Mouse (Mus musculus) neural tube, embryonic 12.5 days (tissue): ENCODE measurements around the gene Numbl. TPM values are rescaled to one million over a fixed set of nuclear protein-coding genes. Genes with fewer than 3 reads are reported as not detected.

ENCODE experiments used
- ATAC-seq: fragments of 200-750 bp; cut with Nextera tagmentation; 2 replicates; pipeline ENCODE4 v1.8.0; 2017; ENCODE audit warnings: low read depth, mild to moderate bottlenecking, moderate TSS enrichment, moderate library complexity; ENCODE audit not compliant: low FRiP score
- H3K27ac ChIP-seq: fragments of 300-500 bp; sonication (generic); 2 replicates; pipeline ENCODE4 v1.5.1; 2016
- H3K27me3 ChIP-seq: fragments of 300-500 bp; sonication (generic); replicated peaks from 2 replicates; pipeline ENCODE4 v1.6.1; 2016; ENCODE audit warnings: mild to moderate bottlenecking
- H3K36me3 ChIP-seq: fragments of 300-500 bp; sonication (generic); 2 replicates; pipeline ENCODE4 v1.6.1; 2016; ENCODE audit warnings: mild to moderate bottlenecking
- H3K4me1 ChIP-seq: fragments of 300-500 bp; sonication (generic); 2 replicates; pipeline ENCODE4 v1.6.1; 2016
- H3K4me2 ChIP-seq: fragments of 300-500 bp; sonication (generic); replicated peaks from 2 replicates; pipeline ENCODE4 v1.6.1; 2016; ENCODE audit warnings: mild to moderate bottlenecking
- H3K4me3 ChIP-seq: fragments of 300-500 bp; sonication (generic); 2 replicates; pipeline ENCODE4 v1.5.1; 2016
- H3K9ac ChIP-seq: fragments of 300-500 bp; sonication (generic); 2 replicates; pipeline ENCODE4 v1.6.1; 2016; ENCODE audit warnings: mild to moderate bottlenecking
- H3K9me3 ChIP-seq: fragments of 300-500 bp; sonication (generic); 2 replicates; pipeline ENCODE4 v1.6.1; 2016; ENCODE audit warnings: mild to moderate bottlenecking
- WGBS: fragments of 180-500 bp; shearing (Covaris S2); methylation state at CpG from one replicate; pipeline ENCODE4 v1.1.7; 2016; 5-methylcytosine and 5-hydroxymethylcytosine counted together
- polyA plus RNA-seq: library from polyadenylated mRNA; unstranded; fragments of >200 nt; fragmentation: Nextera tagmentation; extraction: Ambion mirVana; gene quantifications from 2 replicates; pipeline ENCODE4 v1.2.1, GENCODE M21; 2016

The Numbl gene
- polyA plus RNA-seq, 1 experiment from 2014 or later: 62.3 TPM

DNA sequence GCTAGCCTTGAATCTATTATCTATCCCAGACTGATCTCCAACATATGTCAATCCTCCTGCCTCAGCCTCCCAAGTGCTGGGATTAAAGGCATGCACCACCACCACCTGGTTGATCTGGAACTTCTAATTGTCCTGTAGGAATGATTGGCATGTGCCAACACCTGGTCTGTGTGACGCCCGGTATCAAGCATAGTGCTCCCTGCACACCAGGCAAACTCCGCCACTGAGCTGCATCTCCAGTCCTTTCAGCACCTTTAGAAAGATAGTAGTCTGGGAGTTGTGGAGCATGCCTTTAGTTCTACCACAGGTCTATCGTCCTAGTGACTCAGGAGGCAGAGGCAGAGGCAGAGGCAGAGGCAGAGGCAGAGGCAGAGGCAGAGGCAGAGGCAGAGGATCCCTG is 42.1 kb downstream of the Numbl start:
- H3K27ac ChIP-seq: no peak overlapping the region
- 91% methylated on average over 4 of the region's 4 CpGs for WGBS
- no peaks in the 10 kb centered on the region for H3K36me3 ChIP-seq
- H3K9ac ChIP-seq: no peak overlapping the region
- H3K4me1 ChIP-seq: no peaks in the 10 kb centered on the region
- H3K4me3 ChIP-seq: no peak overlapping the region
- ATAC-seq: no peak
- no peaks in the 10 kb centered on the region for H3K9me3 ChIP-seq
- H3K4me2 ChIP-seq: no peak overlapping the region
- no peaks in the 10 kb centered on the region; the same call in 1 of the 2 replicates for H3K27me3 ChIP-seq

- no peaks in the 10 kb centered on the region for H3K36me3 ChIP-seq
- H3K9ac ChIP-seq: no peak overlapping the region
- H3K27ac ChIP-seq: no peak overlapping the region
- no peak overlapping the region for H3K4me3 ChIP-seq
- no peaks in the 10 kb centered on the region; the same call in 1 of the 2 replicates for H3K27me3 ChIP-seq
- no peak overlapping the region for H3K4me2 ChIP-seq
- no peaks in the 10 kb centered on the region for H3K4me1 ChIP-seq
- no peaks in the 10 kb centered on the region for H3K9me3 ChIP-seq
- ATAC-seq: no peak
- WGBS: 81% methylated on average over 5 of the region's 5 CpGs
These were observed 42.6 kb downstream of the Numbl start for GRCm38 (mm10) chr7:27300801-27301200.

DNA sequence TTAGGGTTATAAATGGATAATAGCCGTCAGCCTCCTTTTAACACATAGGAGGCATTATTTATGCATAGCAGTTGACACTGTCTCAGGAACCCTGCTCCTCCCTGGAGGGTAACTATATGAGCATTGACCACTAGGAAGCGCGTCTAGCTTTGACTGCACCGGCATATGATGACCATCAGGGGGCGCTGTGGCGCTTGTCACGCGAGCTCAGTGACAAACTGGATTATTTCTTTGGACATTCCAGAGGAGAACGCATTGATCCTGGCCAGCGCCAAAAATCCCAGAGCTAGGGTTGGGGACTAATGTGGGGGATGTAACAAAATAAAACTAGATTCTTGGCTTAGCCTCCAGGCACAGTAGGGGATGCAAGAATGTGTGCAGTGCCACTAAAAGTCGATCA is 43.9 kb downstream of the Numbl start:
- H3K9ac ChIP-seq: no peak overlapping the region
- 10% methylated on average over 11 of the region's 11 CpGs for WGBS
- H3K27ac ChIP-seq: no peak overlapping the region
- ATAC-seq: 0 out of 2 replicates have a peak, but pooled peaks have one; percentile 13
- H3K4me3 ChIP-seq: no peak overlapping the region
- H3K9me3 ChIP-seq: no peaks in the 10 kb centered on the region
- no peaks in the 10 kb centered on the region for H3K4me1 ChIP-seq
- no peaks in the 10 kb centered on the region for H3K36me3 ChIP-seq
- no peaks in the 10 kb centered on the region; the same call in 1 of the 2 replicates for H3K27me3 ChIP-seq
- no peak overlapping the region for H3K4me2 ChIP-seq

- Histone ChIP-seq H3K4me1 (0 out of 2 replicates have a peak, but pooled peaks cover 4% of the 10 kb centered on the region), H3K4me3 (no peak overlapping the region), H3K27me3 (peaks cover 14% of the 10 kb centered on the region), H3K4me2 (no peak overlapping the region), H3K9ac (no peak overlapping the region), H3K27ac (no peak overlapping the region), H3K9me3 (no peaks in the 10 kb centered on the region), H3K36me3 (no peaks in the 10 kb centered on the region)
- ATAC-seq: no peak
- WGBS: 87% methylated on average over 17 of the region's 17 CpGs
These were observed 47.0 kb downstream of the Numbl start for GRCm38 (mm10) chr7:27305091-27305730.

- H3K4me2 ChIP-seq: no peak overlapping the region
- no peak overlapping the region for H3K9ac ChIP-seq
- no peak overlapping the region for H3K4me3 ChIP-seq
- ATAC-seq: no peak
- peaks cover 9% of the 10 kb centered on the region; the same call in 1 of the 2 replicates for H3K4me1 ChIP-seq
- H3K27ac ChIP-seq: no peak overlapping the region
- no peaks in the 10 kb centered on the region for H3K36me3 ChIP-seq
- no peaks in the 10 kb centered on the region for H3K9me3 ChIP-seq
- 78% methylated on average over 24 of the region's 24 CpGs for WGBS
- peaks cover 18% of the 10 kb centered on the region for H3K27me3 ChIP-seq
These were observed 48.2 kb downstream of the Numbl start for GRCm38 (mm10) chr7:27306161-27307160.

DNA sequence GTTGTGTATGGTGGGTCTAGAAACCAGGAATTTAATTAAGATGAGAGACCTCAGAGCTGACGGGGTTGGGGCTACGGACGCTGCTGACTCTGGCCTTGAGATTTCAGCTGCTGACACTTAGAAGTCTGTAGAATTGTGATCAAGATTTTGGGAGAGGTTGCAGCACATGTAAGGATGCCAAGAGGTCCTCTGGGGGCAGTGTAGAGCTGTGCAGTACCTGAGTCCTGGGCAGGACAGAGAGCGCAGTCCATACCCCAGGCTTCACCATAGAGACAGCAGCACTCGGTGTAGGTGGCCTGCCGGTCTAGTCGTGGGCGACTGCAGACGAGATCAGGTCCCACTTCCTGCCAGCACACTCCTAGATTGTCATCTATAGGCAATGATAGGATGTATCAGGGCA is 49.3 kb downstream of the Numbl start:
- no peak overlapping the region for H3K4me3 ChIP-seq
- no peaks in the 10 kb centered on the region for H3K36me3 ChIP-seq
- H3K27me3 ChIP-seq: peaks cover 18% of the 10 kb centered on the region
- H3K27ac ChIP-seq: no peak overlapping the region
- no peak overlapping the region for H3K4me2 ChIP-seq
- peaks cover 9% of the 10 kb centered on the region; the same call in 1 of the 2 replicates for H3K4me1 ChIP-seq
- no peak for ATAC-seq
- no peak overlapping the region for H3K9ac ChIP-seq
- no peaks in the 10 kb centered on the region for H3K9me3 ChIP-seq
- WGBS: 68% methylated on average over 9 of the region's 9 CpGs

DNA sequence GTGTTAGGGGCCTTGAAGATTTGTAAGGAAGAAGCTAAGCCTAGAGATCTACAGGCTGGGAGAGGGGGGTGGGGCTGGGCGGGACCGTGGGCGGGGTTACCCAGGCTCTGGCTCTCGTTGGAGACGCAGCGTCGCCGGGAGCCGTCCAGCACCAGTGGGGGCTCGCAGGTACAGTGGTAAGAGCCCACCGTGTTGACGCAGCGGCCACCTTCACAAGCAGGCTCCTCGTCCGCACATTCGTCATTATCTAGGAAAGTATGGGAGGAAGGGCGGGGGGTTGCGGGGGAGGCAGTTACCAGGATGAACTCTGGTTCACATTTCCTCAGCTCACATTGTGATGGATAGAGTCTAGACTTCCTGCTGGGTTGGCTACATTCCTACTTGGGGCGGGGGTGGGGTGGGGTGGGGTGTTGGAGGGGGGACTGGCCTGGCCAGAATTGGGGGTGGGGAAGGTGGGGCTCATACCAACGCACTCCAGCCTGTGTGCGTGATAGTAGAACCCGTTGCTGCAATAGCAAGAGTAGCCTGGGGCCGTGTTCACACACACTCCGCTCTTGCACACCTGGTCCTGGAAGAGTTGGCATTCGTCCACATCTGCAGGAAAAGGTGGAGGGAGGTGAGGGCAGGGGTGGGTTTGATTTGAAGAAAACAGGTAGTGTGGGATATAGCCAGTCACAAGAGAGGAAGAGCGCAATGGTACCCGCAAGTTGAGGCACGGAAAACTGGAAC is 50.8 kb downstream of the Numbl start:
- whole genome bisulfite sequencing: 10% methylated on average over 28 of the region's 28 CpGs
- H3K4me1 ChIP-seq: peaks cover 9% of the 10 kb centered on the region; the same call in 1 of the 2 replicates
- H3K9me3 ChIP-seq: peaks cover 7% of the 10 kb centered on the region
- H3K9ac ChIP-seq: 0 out of 2 replicates have a peak overlapping the region, but pooled peaks have one; percentile 35
- no peaks in the 10 kb centered on the region for H3K36me3 ChIP-seq
- H3K4me3 ChIP-seq: peak overlapping the region; percentile 25
- peak overlapping the region; percentile 59 for H3K4me2 ChIP-seq
- H3K27me3 ChIP-seq: peaks cover 18% of the 10 kb centered on the region
- H3K27ac ChIP-seq: no peak overlapping the region
- ATAC-seq: no peak

GRCm38 (mm10) chr7:27309832-27310231 is 51.6 kb downstream of the Numbl start:
- no peak for ATAC-seq
- Histone ChIP-seq H3K36me3 (no peaks in the 10 kb centered on the region), H3K9ac (no peak overlapping the region)

GRCm38 (mm10) chr7:27310306-27310705 is 52.1 kb downstream of the Numbl start:
- H3K36me3 ChIP-seq: no peaks in the 10 kb centered on the region
- H3K27ac ChIP-seq: no peak overlapping the region
- 3% methylated on average over 17 of the region's 17 CpGs for WGBS
- peak overlapping the region; percentile 22 for H3K4me3 ChIP-seq
- H3K4me1 ChIP-seq: peaks cover 9% of the 10 kb centered on the region; the same call in 1 of the 2 replicates
- H3K9me3 ChIP-seq: peaks cover 13% of the 10 kb centered on the region
- peaks cover 18% of the 10 kb centered on the region for H3K27me3 ChIP-seq
- peak; percentile 30; the same call in 1 of the 2 replicates for ATAC-seq
- peak overlapping the region; percentile 54 for H3K4me2 ChIP-seq
- H3K9ac ChIP-seq: peak overlapping the region; percentile 22; the same call in 1 of the 2 replicates

More at GRCm38 (mm10) chr7:27309832-27310231, 51.6 kb downstream of the Numbl start:
- Histone ChIP-seq H3K9me3 (peaks cover 13% of the 10 kb centered on the region), H3K4me1 (peaks cover 9% of the 10 kb centered on the region; the same call in 1 of the 2 replicates), H3K27me3 (peaks cover 18% of the 10 kb centered on the region), H3K4me3 (no peak overlapping the region), H3K4me2 (peak overlapping the region; percentile 54; the same call in 1 of the 2 replicates), H3K27ac (no peak overlapping the region)
- 32% methylated on average over 3 of the region's 3 CpGs for WGBS

GRCm38 (mm10) chr7:27310996-27311535 is 52.8 kb downstream of the Numbl start:
- no peak overlapping the region for H3K27ac ChIP-seq
- peaks cover 18% of the 10 kb centered on the region for H3K27me3 ChIP-seq
- no peak for ATAC-seq
- no peak overlapping the region for H3K4me2 ChIP-seq
- H3K36me3 ChIP-seq: no peaks in the 10 kb centered on the region
- WGBS: 32% methylated on average over 8 of the region's 8 CpGs
- peaks cover 11% of the 10 kb centered on the region; the same call in 1 of the 2 replicates for H3K4me1 ChIP-seq
- no peak overlapping the region for H3K9ac ChIP-seq
- peaks cover 13% of the 10 kb centered on the region for H3K9me3 ChIP-seq
- H3K4me3 ChIP-seq: no peak overlapping the region

- Histone ChIP-seq H3K4me1 (peaks cover 11% of the 10 kb centered on the region; the same call in 1 of the 2 replicates), H3K4me3 (no peak overlapping the region), H3K36me3 (no peaks in the 10 kb centered on the region), H3K9ac (no peak overlapping the region), H3K4me2 (no peak overlapping the region), H3K9me3 (peaks cover 13% of the 10 kb centered on the region), H3K27ac (no peak overlapping the region), H3K27me3 (peaks cover 18% of the 10 kb centered on the region)
- ATAC-seq: no peak
- WGBS: 89% methylated on average over 12 of the region's 12 CpGs
These were observed 53.5 kb downstream of the Numbl start for GRCm38 (mm10) chr7:27311651-27312284.
